Mouse (Mus musculus): Measurements from ENCODE around the gene Trpm2. TPM values are rescaled to one million over a fixed set of nuclear protein-coding genes. Genes with fewer than 3 reads are reported as not detected.

The Trpm2 gene
- total RNA-seq, 2 experiments from 2014 or later = 0.55 to 0.56 TPM

GRCm38 (mm10) chr10:77916636-77917335, 53.6 kb downstream of the Trpm2 start:
- no peak for DNase-seq (ENCODE audit: low spot score)
- intact Hi-C loops (cut with DNase I) = loop anchor here (2.0 kb wide), 1 partner anchor 400 kb away; no protein-coding TSS in a partner anchor

GRCm38 (mm10) chr10:77913292-77913691, 57.1 kb downstream of the Trpm2 start:
- intact Hi-C loops (cut with DNase I) = no loop called here
- DNase-seq (ENCODE audit: low spot score) = no peak

- intact Hi-C loops (cut with DNase I) = no loop called here
- peak; percentile 57 for DNase-seq (ENCODE audit: low spot score)
These were observed 57.8 kb downstream of the Trpm2 start for GRCm38 (mm10) chr10:77912605-77913004.

GRCm38 (mm10) chr10:77902894-77903715, 67.3 kb downstream of the Trpm2 start:
- no peak for DNase-seq (ENCODE audit: low spot score)
- intact Hi-C loops (cut with DNase I) = no loop called here

- DNase-seq (ENCODE audit: low spot score) = no peak
- intact Hi-C loops (cut with DNase I) = no loop called here
These were observed 68.0 kb downstream of the Trpm2 start, which contains the start of gene Lrrc3 for GRCm38 (mm10) chr10:77902211-77902893. Gene Lrrc3, minus strand, starts transcription at chr10:77902536.

- intact Hi-C loops (cut with DNase I) = no loop called here
These were observed 68.5 kb downstream of the Trpm2 start for GRCm38 (mm10) chr10:77901871-77902210.

GRCm38 (mm10) chr10:77900903-77901818, 69.2 kb downstream of the Trpm2 start:
- no peak for DNase-seq (ENCODE audit: low spot score)
- intact Hi-C loops (cut with DNase I) = no loop called here

More at GRCm38 (mm10) chr10:77901871-77902210, 68.5 kb downstream of the Trpm2 start:
- no peak for DNase-seq (ENCODE audit: low spot score)

GRCm38 (mm10) chr10:77900126-77900525, 70.2 kb downstream of the Trpm2 start:
- no peak for DNase-seq (ENCODE audit: low spot score)
- intact Hi-C loops (cut with DNase I) = no loop called here

- no peak for DNase-seq (ENCODE audit: low spot score)
- intact Hi-C loops (cut with DNase I) = no loop called here
These were observed 74.8 kb downstream of the Trpm2 start for GRCm38 (mm10) chr10:77895562-77895961.

GRCm38 (mm10) chr10:77890987-77891565, 79.3 kb downstream of the Trpm2 start:
- no peak for DNase-seq (ENCODE audit: low spot score)
- intact Hi-C loops (cut with DNase I) = no loop called here

- DNase-seq (ENCODE audit: low spot score) = no peak
- intact Hi-C loops (cut with DNase I) = no loop called here
These were observed 84.2 kb downstream of the Trpm2 start for GRCm38 (mm10) chr10:77886007-77886747.

- no peak for DNase-seq (ENCODE audit: low spot score)
- intact Hi-C loops (cut with DNase I) = loop anchor here (5.0 kb wide), 1 partner anchor 365 kb away; the partner anchor contains the start of gene Fam207a
These were observed 87.8 kb downstream of the Trpm2 start for GRCm38 (mm10) chr10:77882553-77882952.

- intact Hi-C loops (cut with DNase I) = loop anchor here (2.0 to 5.0 kb wide), 2 partner anchors 154 to 363 kb away; partner anchors contain the start of genes Fam207a and Gm10100
- no peak for DNase-seq (ENCODE audit: low spot score)
These were observed 90.1 kb downstream of the Trpm2 start for GRCm38 (mm10) chr10:77880305-77880704.

GRCm38 (mm10) chr10:77878985-77879384, 91.4 kb downstream of the Trpm2 start:
- intact Hi-C loops (cut with DNase I) = loop anchor here (1.0 to 5.0 kb wide), 2 partner anchors 172 to 252 kb away; partner anchors contain the start of gene Gm10272
- DNase-seq (ENCODE audit: low spot score) = no peak

- intact Hi-C loops (cut with DNase I) = no loop called here
- DNase-seq (ENCODE audit: low spot score) = no peak
These were observed 100.7 kb downstream of the Trpm2 start for GRCm38 (mm10) chr10:77869651-77870050.

GRCm38 (mm10) chr10:77867546-77867945, 102.8 kb downstream of the Trpm2 start:
- DNase-seq (ENCODE audit: low spot score) = no peak
- intact Hi-C loops (cut with DNase I) = no loop called here

- intact Hi-C loops (cut with DNase I) = no loop called here
These were observed 105.6 kb downstream of the Trpm2 start for GRCm38 (mm10) chr10:77864762-77865143.

GRCm38 (mm10) chr10:77864067-77864761, 106.1 kb downstream of the Trpm2 start:
- no peak for DNase-seq (ENCODE audit: low spot score)
- intact Hi-C loops (cut with DNase I) = no loop called here

More at GRCm38 (mm10) chr10:77864762-77865143, 105.6 kb downstream of the Trpm2 start:
- no peak for DNase-seq (ENCODE audit: low spot score)
